Mouse (Mus musculus) forebrain, embryonic 11.5 days (tissue): ENCODE results near the gene Ctsc. TPM values are rescaled to one million over a fixed set of nuclear protein-coding genes. Genes with fewer than 3 reads are reported as not detected.

Source experiments
- ATAC-seq: fragments of 200-750 bp; cut with Nextera tagmentation; replicated peaks from 2 replicates; pipeline ENCODE4 v1.8.0; 2017; ENCODE audit warnings: moderate TSS enrichment; ENCODE audit not compliant: low FRiP score
- DNase-seq: peaks from one replicate; pipeline ENCODE4 v3.0.0-alpha.2; 2017; ENCODE audit warnings: low spot score
- H3K27ac ChIP-seq: fragments of 300-500 bp; sonication (generic); 2 replicates; pipeline ENCODE4 v1.5.1; 2014; ENCODE audit warnings: low read depth, low read length
- H3K27me3 ChIP-seq: fragments of 300-500 bp; sonication (generic); 2 replicates; pipeline ENCODE4 v1.6.1; 2014; ENCODE audit warnings: mild to moderate bottlenecking, low read length, mixed read lengths; ENCODE audit not compliant: control insufficient read depth, insufficient read depth
- H3K36me3 ChIP-seq: fragments of 300-500 bp; sonication (generic); 2 replicates; pipeline ENCODE4 v1.6.1; 2014; ENCODE audit warnings: mild to moderate bottlenecking, low read length, moderate library complexity, mixed read lengths; ENCODE audit not compliant: control insufficient read depth, insufficient read depth
- H3K4me1 ChIP-seq: fragments of 300-500 bp; sonication (generic); replicated peaks from 2 replicates; pipeline ENCODE4 v1.6.1; 2014; ENCODE audit warnings: low read length, mixed read lengths; ENCODE audit not compliant: control insufficient read depth, insufficient read depth
- H3K4me2 ChIP-seq: fragments of 300-500 bp; sonication (generic); 2 replicates; pipeline ENCODE4 v1.6.1; 2014; ENCODE audit warnings: low read depth, mild to moderate bottlenecking, low read length, moderate library complexity, mixed read lengths; ENCODE audit not compliant: severe bottlenecking
- H3K4me3 ChIP-seq: fragments of 300-500 bp; sonication (generic); 2 replicates; pipeline ENCODE4 v1.5.1; 2014; ENCODE audit warnings: low read depth, low read length
- H3K9ac ChIP-seq: fragments of 300-500 bp; sonication (generic); 2 replicates; pipeline ENCODE4 v1.6.1; 2014; ENCODE audit warnings: low read length
- H3K9me3 ChIP-seq: fragments of 300-500 bp; sonication (generic); 2 replicates; pipeline ENCODE4 v1.6.1; 2016; ENCODE audit warnings: low read length, mixed read lengths; ENCODE audit not compliant: control insufficient read depth
- WGBS: fragments of 180-500 bp; shearing (Covaris S2); extraction: QIAGEN DNeasy Blood & Tissue Kit; methylation state at CpG from one replicate; pipeline ENCODE4 v1.1.7; 2014; 5-methylcytosine and 5-hydroxymethylcytosine counted together
- polyA plus RNA-seq: library from polyadenylated mRNA; unstranded; fragments of >200 nt; fragmentation: Nextera tagmentation; extraction: Ambion mirVana; gene quantifications from 2 replicates; pipeline ENCODE4 v1.2.1, GENCODE M21; 2014

Ctsc gene
- polyA plus RNA-seq, 1 experiment from 2014 or later, result 18.3 TPM

DNA sequence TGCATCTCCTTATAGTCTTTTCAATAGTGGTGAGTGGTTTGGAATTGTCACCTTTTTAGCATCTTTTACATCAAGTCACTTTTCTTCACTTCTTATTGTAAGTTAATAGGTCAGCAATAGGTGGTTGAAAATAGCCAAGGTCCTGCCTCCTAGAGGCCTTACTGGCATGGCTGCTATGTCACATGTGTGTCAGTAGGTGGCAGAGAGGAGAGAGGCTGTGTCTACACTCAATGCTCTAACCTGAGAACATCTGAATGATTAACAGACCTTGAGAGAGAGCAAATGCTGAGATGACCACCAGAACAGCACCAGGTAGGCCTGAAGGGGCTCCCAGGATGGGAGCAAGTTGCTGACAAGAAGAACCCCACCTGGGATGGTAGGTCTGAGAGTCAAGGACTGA, 65.9 kb downstream of the Ctsc start:
- Histone ChIP-seq H3K36me3 (no peaks in the 10 kb centered on the region), H3K4me1 (no peaks in the 10 kb centered on the region), H3K27ac (no peak overlapping the region), H3K4me3 (no peak overlapping the region), H3K9me3 (no peaks in the 10 kb centered on the region), H3K4me2 (no peak overlapping the region), H3K9ac (no peak overlapping the region), H3K27me3 (no peaks in the 10 kb centered on the region)
- no peak for ATAC-seq
- DNase-seq, result no peak

DNA sequence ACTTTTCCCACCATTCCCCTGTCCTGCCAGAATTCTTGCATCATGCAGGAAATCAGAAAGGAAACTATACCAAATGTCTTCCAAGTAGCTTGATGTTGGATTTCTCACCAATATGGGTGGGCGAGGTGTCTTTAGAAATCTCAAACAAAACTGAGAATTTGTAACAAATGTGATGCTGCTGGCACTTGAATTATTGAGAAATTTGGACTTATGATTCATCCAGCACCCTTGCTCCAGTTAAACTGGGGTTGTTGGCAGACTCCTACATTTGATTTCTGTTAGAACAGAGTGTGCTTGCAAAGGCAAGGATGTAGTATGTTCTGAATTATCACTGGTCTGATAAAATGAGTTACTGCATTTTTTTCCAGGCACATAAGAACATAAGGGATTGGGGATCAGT, 68.2 kb downstream of the Ctsc start:
- Histone ChIP-seq H3K9ac (no peak overlapping the region), H3K4me3 (no peak overlapping the region), H3K36me3 (no peaks in the 10 kb centered on the region), H3K4me1 (no peaks in the 10 kb centered on the region), H3K27me3 (no peaks in the 10 kb centered on the region), H3K9me3 (no peaks in the 10 kb centered on the region), H3K4me2 (no peak overlapping the region), H3K27ac (no peak overlapping the region)
- ATAC-seq (no peak), DNase-seq (no peak)
- 84% methylated on average over 1 of the region's 1 CpGs for WGBS

DNA sequence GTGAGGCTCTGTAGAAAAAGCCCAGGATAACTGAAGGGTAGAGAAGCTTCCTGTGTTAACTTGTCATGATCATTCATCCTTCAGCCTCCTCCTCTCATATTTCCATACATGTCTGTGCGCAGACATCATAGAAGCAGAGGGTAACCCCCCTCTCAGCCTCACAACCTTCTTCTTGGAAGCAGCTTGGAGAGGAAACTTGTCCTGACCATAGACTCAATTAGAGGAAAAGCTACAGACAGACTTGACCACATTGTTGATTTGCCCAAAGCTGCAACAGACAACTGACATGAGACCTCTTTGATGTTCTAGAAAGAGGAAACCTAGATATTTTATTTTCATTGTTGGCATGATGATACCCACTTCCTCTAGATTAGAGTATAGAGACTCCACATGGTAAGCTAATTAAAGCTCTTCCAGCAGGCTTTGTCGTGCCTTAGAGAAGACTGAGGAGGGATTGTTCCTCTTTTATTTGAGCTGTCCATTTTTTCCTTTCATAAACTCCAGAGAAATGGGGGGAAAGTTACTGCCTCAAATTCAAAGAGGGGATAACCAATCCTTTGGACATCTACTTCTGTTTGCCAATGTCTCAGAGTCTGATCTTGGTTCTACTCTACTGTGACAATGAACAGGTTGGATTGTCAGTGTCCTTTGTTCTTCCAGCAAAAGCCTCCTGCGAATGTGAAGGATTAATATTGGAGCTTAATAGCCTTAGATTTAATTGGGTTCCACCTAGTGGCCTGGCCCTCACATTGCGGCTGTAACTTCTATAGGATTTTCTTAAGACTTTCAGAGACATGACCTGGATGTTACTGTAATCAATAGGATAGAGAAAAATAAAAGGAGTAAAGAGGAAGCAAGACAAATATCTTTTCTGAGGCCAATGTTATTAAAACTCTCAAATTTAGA, 79.2 kb downstream of the Ctsc start:
- Histone ChIP-seq H3K4me2 (no peak overlapping the region), H3K9me3 (no peaks in the 10 kb centered on the region), H3K27ac (no peak overlapping the region), H3K4me1 (no peaks in the 10 kb centered on the region), H3K27me3 (no peaks in the 10 kb centered on the region), H3K9ac (no peak overlapping the region), H3K4me3 (no peak overlapping the region), H3K36me3 (no peaks in the 10 kb centered on the region)
- ATAC-seq (0 out of 2 replicates have a peak, but pooled peaks have one; percentile 36), DNase-seq (no peak)
- 44% methylated on average over 4 of the region's 4 CpGs for WGBS

DNA sequence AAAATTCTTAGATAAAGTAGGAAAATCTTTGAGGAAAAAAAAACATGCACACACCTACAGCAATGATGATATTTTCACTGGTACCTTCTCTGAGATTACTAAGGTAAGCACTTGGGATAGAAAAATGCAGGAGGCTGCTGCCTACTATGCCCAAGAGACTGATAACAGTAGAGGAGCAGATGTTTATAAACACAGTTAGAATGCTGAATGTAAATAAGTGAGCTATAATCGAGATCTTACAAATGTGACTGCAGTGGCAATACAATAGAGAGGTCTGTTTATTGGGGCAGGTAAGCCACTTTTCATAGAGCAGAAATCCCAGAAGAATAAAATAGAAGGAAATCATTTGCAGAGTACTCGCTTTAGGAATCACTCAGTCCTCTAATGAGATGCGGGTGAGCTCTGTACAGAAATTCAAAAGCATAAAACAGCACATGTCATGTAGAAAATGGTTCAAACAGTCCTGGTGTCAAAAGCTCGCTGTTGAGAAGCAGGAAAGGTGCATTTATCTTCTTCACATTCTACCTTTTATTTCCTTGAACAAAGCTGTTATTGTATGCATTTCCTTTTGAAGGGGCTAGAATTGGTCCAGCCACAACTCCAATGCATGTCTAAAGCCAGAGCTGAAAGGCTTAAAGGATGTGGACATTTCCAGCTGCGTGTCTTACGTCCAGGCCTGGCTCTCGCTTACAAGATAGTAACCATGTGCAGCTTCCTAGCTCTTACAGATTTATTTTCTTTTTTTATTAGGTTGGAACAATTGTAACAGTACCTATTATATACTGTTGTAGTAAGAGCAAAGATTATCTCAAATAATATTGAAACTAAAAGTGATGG, 80.4 kb downstream of the Ctsc start:
- DNase-seq, result no peak
- Histone ChIP-seq H3K27ac (no peak overlapping the region), H3K36me3 (no peaks in the 10 kb centered on the region), H3K4me2 (no peak overlapping the region), H3K4me1 (no peaks in the 10 kb centered on the region), H3K4me3 (no peak overlapping the region), H3K27me3 (no peaks in the 10 kb centered on the region), H3K9ac (no peak overlapping the region), H3K9me3 (no peaks in the 10 kb centered on the region)
- WGBS, result 58% methylated on average over 7 of the region's 7 CpGs
- ATAC-seq, result no peak

Other genes starting within 250 kb of the Ctsc start
- 2.9 and 3.1 TPM in 2 replicates for gene Rab38, start 152.2 kb downstream of the Ctsc start, polyA plus RNA-seq